Mouse (Mus musculus): Measurements from ENCODE around the gene Prss56. TPM values are rescaled to one million over a fixed set of nuclear protein-coding genes. Genes with fewer than 3 reads are reported as not detected.

Gene Prss56
- polyA plus RNA-seq, 1 experiment: not detected

DNA sequence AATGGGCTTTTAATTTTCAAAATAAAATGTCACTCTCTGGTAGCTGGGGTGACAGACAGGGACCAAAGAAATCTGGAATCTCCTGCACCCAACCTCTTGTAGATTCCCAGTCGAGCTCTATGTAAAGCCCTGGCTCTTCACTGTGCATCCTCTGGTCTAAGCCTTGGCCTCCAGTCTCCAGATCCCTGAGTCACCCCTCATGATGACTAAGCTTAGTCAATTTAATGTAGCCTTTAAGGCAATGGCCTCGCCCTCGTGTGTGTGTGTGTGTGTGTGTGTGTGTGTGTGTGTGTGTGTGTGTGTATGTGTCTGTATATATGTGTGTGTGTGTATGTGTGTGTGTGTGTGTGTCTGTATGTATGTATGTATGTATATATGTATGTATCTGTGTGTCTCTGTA, 23.7 kb upstream of the Prss56 start:
- Histone ChIP-seq H3K4me1 (ENCODE audit: control insufficient read depth, insufficient read depth, low read length) (no peaks in the 10 kb centered on the region), H3K27ac (ENCODE audit: insufficient read depth, low read length) (no peak overlapping the region), H3K4me3 (ENCODE audit: insufficient read depth, low read length) (no peak overlapping the region)
- TF ChIP-seq CTCF (IDR thresholded peaks at IDR 0.05; ENCODE audit: borderline replicate concordance, insufficient read depth, low read length): no peak

DNA sequence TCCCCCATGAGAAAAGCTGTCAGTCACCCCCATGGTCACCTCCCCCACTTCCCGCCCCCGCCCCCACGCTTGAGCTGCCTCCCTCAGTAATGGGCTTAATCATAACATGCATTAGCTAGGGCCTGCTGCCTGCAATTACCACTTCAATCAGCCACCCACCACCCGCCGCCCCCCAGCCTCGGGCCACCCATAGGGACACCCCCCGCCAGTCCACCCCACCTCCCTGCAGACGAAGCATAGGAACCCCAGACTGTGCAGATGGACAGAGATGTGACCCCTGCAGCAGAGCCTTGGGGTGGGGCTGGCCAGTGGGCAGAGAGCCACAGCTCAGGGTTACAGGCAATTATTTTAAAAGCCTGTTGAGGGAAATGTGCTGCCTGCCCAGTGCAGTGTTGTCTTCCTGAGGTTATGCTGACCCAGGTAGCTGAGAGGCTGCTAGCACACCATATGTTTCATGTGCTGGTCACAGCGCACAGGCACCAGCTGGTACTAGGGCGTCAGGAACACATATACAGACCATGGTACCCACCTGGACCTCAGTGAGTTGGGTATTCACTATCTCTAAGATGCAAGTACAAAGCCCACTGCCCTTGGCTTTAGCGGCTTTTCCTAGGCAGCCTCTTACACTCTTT, 18.8 kb upstream of the Prss56 start:
- no peaks in the 10 kb centered on the region for H3K4me1 ChIP-seq (ENCODE audit: control insufficient read depth, insufficient read depth, low read length)
- no peak overlapping the region for H3K4me3 ChIP-seq (ENCODE audit: insufficient read depth, low read length)
- H3K27ac ChIP-seq (ENCODE audit: insufficient read depth, low read length): no peak overlapping the region
- TF ChIP-seq POLR2A (IDR thresholded peaks at IDR 0.05; ENCODE audit: low read depth, low read length) (no peak), CTCF (IDR thresholded peaks at IDR 0.05; ENCODE audit: borderline replicate concordance, insufficient read depth, low read length) (no peak)

GRCm38 (mm10) chr1:87164796-87165184, 18.3 kb upstream of the Prss56 start:
- H3K27ac ChIP-seq (ENCODE audit: insufficient read depth, low read length): no peak overlapping the region
- H3K4me1 ChIP-seq (ENCODE audit: control insufficient read depth, insufficient read depth, low read length): no peaks in the 10 kb centered on the region
- H3K4me3 ChIP-seq (ENCODE audit: insufficient read depth, low read length): no peak overlapping the region
- TF ChIP-seq CTCF (IDR thresholded peaks at IDR 0.05; ENCODE audit: borderline replicate concordance, insufficient read depth, low read length): no peak
- TF ChIP-seq POLR2A (IDR thresholded peaks at IDR 0.05; ENCODE audit: low read depth, low read length): no peak

DNA sequence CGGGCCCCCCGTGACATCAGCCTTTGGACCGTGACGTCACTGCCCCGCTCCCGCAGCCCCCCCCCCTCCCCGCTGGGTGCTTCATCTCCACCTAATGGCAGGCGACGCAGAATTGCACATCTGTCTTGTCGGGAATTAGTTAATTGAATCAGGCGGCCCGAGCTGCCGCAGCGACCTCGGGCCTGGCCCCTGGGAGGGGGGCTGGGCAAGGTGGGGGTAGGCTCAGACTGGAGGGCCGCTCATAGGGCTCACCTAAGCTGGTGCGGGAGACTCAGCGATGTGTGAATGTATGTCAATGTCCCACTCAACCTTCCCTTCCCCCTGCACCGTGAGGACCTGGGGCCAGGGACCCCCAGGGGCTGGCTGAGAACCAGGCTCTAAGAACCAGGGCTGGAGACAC, 12.7 kb upstream of the Prss56 start:
- Histone ChIP-seq H3K4me1 (ENCODE audit: control insufficient read depth, insufficient read depth, low read length) (peaks cover under 1% of the 10 kb centered on the region; the same call in 1 of the 2 replicates), H3K27ac (ENCODE audit: insufficient read depth, low read length) (no peak overlapping the region), H3K4me3 (ENCODE audit: insufficient read depth, low read length) (no peak overlapping the region)
- TF ChIP-seq POLR2A (IDR thresholded peaks at IDR 0.05; ENCODE audit: low read depth, low read length) (no peak), CTCF (IDR thresholded peaks at IDR 0.05; ENCODE audit: borderline replicate concordance, insufficient read depth, low read length) (no peak)

DNA sequence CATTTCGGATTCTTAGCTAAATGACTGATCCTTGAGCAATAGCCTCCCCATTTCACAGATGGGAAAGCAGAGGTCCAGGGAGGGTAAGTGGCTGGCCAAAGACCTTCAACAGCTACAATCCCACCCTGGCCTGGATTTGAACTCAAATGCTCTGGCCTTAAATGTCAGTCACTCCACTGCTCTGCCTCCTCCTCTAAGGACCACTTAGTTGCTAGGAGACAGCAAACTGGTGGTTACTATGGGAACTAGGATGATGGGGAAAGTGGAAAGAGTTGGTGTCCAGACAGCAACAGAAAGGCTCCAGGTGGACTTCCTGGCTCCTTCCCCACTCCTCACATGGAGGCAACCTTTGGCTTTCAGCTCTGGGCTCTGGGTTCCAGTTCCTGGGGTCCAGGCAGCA, 11.8 kb upstream of the Prss56 start:
- TF ChIP-seq POLR2A (IDR thresholded peaks at IDR 0.05; ENCODE audit: low read depth, low read length): no peak
- no peak for TF ChIP-seq CTCF (IDR thresholded peaks at IDR 0.05; ENCODE audit: borderline replicate concordance, insufficient read depth, low read length)
- H3K27ac ChIP-seq (ENCODE audit: insufficient read depth, low read length): no peak overlapping the region
- peaks cover 3% of the 10 kb centered on the region; the same call in 1 of the 2 replicates for H3K4me1 ChIP-seq (ENCODE audit: control insufficient read depth, insufficient read depth, low read length)
- no peak overlapping the region for H3K4me3 ChIP-seq (ENCODE audit: insufficient read depth, low read length)

DNA sequence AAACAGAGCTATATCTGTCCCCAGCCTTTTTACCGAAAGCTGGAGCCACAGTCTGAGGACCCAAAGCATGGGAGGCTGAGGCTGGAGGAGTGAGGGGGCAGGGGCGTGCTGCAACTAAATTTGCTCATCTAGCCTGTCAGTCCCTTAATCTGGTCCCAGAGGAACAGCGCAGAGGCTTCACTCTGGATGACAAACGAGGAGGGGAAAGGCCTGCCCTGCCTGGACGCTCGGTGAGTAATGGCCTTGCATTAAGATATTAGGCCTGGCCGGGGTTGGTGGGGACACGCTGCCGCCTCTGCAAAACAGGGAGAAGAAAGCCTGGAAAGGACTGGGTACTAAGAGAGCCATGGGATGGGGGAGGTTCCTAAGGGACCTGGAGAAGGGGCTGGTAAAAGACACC, 10.8 kb upstream of the Prss56 start:
- no peak for TF ChIP-seq POLR2A (IDR thresholded peaks at IDR 0.05; ENCODE audit: low read depth, low read length)
- TF ChIP-seq CTCF (IDR thresholded peaks at IDR 0.05; ENCODE audit: borderline replicate concordance, insufficient read depth, low read length): no peak
- H3K4me3 ChIP-seq (ENCODE audit: insufficient read depth, low read length): no peak overlapping the region
- peaks cover 3% of the 10 kb centered on the region; the same call in 1 of the 2 replicates for H3K4me1 ChIP-seq (ENCODE audit: control insufficient read depth, insufficient read depth, low read length)
- H3K27ac ChIP-seq (ENCODE audit: insufficient read depth, low read length): no peak overlapping the region

DNA sequence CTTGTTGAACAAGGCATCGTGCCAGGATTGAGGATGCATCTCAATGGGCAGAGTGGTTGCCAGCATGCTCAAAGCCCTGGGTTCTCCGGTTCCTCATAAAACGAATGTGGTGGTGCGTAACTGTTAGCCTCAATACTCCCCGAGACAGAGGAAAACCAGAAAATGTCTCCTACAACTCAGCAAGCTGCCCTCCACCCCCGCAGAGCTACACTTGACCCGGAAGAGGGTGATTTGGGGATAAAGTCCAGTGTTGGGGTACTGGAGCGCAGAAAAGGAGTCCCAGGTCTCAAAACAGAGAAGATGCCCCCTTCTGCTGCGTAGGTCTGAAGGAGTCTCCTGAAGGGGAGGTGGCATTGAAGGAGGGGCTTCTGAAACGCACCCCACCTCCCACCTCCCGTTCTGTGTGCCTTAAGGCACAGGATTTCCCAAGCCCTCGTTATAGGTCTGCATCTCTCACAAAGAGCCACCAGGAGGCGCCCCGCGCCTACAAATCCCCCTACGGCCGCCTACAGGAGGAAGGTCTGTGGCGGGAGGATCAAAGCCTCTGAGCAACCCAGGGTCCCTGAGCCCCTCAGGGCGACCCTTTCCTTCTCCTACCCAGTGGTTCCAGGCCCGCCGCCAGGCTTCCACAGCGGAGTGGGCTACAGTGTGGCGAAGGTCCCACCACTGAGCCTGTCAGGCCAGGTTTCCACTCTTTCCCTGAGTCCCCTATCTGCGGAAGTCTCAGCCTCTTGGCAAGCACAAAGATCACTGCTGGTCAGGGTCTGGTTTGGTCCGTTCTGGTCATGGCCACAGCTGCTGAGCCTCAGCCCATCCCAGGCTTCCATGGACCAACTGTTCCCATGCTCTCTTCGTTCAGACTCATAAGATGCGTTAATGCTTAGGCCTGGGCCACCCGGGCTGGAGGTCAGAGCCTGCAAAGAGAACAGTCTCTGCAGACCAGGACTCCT, 8.8 kb upstream of the Prss56 start:
- no peak overlapping the region for H3K4me3 ChIP-seq (ENCODE audit: insufficient read depth, low read length)

GRCm38 (mm10) chr1:87175852-87176292, 7.2 kb upstream of the Prss56 start:
- no peak overlapping the region for H3K27ac ChIP-seq (ENCODE audit: insufficient read depth, low read length)
- TF ChIP-seq POLR2A (IDR thresholded peaks at IDR 0.05; ENCODE audit: low read depth, low read length) (no peak), CTCF (IDR thresholded peaks at IDR 0.05; ENCODE audit: borderline replicate concordance, insufficient read depth, low read length) (peak; percentile 25; the same call in 1 of the 2 replicates)
- H3K4me3 ChIP-seq (ENCODE audit: insufficient read depth, low read length): no peak overlapping the region
- H3K4me1 ChIP-seq (ENCODE audit: control insufficient read depth, insufficient read depth, low read length): peaks cover 10% of the 10 kb centered on the region

More for the DNA sequence above, 8.8 kb upstream of the Prss56 start:
- Histone ChIP-seq H3K4me1 (ENCODE audit: control insufficient read depth, insufficient read depth, low read length) (peaks cover 3% of the 10 kb centered on the region; the same call in 1 of the 2 replicates), H3K27ac (ENCODE audit: insufficient read depth, low read length) (no peak overlapping the region)
- TF ChIP-seq POLR2A (IDR thresholded peaks at IDR 0.05; ENCODE audit: low read depth, low read length) (no peak), CTCF (IDR thresholded peaks at IDR 0.05; ENCODE audit: borderline replicate concordance, insufficient read depth, low read length) (no peak; the same call in 1 of the 2 replicates)

DNA sequence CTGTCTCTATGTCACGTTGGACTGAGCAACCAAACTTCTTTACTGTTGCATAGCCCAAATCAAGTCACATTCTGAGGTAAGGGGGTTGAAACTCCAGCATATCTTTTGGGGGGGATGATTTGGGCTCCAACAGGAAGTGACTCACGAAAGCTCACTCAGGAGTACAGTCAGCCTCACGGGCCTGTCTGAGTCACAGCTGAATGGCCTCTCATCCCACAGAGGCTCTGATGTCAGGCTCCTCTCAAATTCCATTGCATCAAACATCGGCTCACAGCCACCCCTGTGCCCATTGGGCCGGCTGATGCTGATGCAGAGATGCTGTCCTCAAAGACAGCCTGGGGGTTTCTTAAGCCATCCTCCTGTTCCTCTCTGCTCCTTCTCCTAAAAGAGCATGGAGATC, 2.2 kb upstream of the Prss56 start:
- Histone ChIP-seq H3K4me1 (ENCODE audit: control insufficient read depth, insufficient read depth, low read length) (peaks cover 13% of the 10 kb centered on the region), H3K4me3 (ENCODE audit: insufficient read depth, low read length) (no peak overlapping the region), H3K27ac (ENCODE audit: insufficient read depth, low read length) (peak overlapping the region; percentile 96)
- no peak for TF ChIP-seq CTCF (IDR thresholded peaks at IDR 0.05; ENCODE audit: borderline replicate concordance, insufficient read depth, low read length)
- peak; percentile 35; the same call in 1 of the 2 replicates for TF ChIP-seq POLR2A (IDR thresholded peaks at IDR 0.05; ENCODE audit: low read depth, low read length)

All from embryonic fibroblast, embryonic 13.5 days (primary cell).